Mouse (Mus musculus) midbrain, embryonic 14.5 days (tissue): ENCODE measurements around the gene Ubb. TPM values are rescaled to one million over a fixed set of nuclear protein-coding genes. Genes with fewer than 3 reads are reported as not detected.

Source experiments
- ATAC-seq: fragments of 200-750 bp; cut with Nextera tagmentation; 2 replicates; pipeline ENCODE4 v1.8.0; 2017; ENCODE audit warnings: moderate number of reproducible peaks, moderate library complexity; ENCODE audit not compliant: low FRiP score, low TSS enrichment
- DNase-seq: peaks from one replicate; pipeline ENCODE4 v3.0.0-alpha.2; 2015
- H3K27ac ChIP-seq: fragments of 300-500 bp; sonication (generic); replicated peaks from 2 replicates; pipeline ENCODE4 v1.5.1; 2014; ENCODE audit warnings: mild to moderate bottlenecking, low read depth, low read length, moderate library complexity
- H3K27me3 ChIP-seq: fragments of 300-500 bp; sonication (generic); 2 replicates; pipeline ENCODE4 v1.6.1; 2014; ENCODE audit warnings: low read length, control low read depth, mixed read lengths; ENCODE audit not compliant: control insufficient read depth, insufficient read depth
- H3K36me3 ChIP-seq: fragments of 300-500 bp; sonication (generic); 2 replicates; pipeline ENCODE4 v1.6.1; 2014; ENCODE audit warnings: low read length, control low read depth; ENCODE audit not compliant: control insufficient read depth, insufficient read depth
- H3K4me1 ChIP-seq: fragments of 300-500 bp; sonication (generic); 2 replicates; pipeline ENCODE4 v1.6.1; 2014; ENCODE audit warnings: mild to moderate bottlenecking, antibody characterized with exemption, low read length, control low read depth; ENCODE audit not compliant: control insufficient read depth, insufficient read depth
- H3K4me2 ChIP-seq: fragments of 300-500 bp; sonication (generic); 2 replicates; pipeline ENCODE4 v1.6.1; 2014; ENCODE audit warnings: mild to moderate bottlenecking, low read length, moderate library complexity
- H3K4me3 ChIP-seq: fragments of 300-500 bp; sonication (generic); replicated peaks from 2 replicates; pipeline ENCODE4 v1.5.1; 2014; ENCODE audit warnings: low read depth, low read length
- H3K9ac ChIP-seq: fragments of 300-500 bp; sonication (generic); replicated peaks from 2 replicates; pipeline ENCODE4 v1.6.1; 2014; ENCODE audit warnings: mild to moderate bottlenecking, low read length, moderate library complexity
- H3K9me3 ChIP-seq: fragments of 300-500 bp; sonication (generic); 2 replicates; pipeline ENCODE4 v1.6.1; 2016; ENCODE audit warnings: low read length, control low read depth, mixed read lengths; ENCODE audit not compliant: control insufficient read depth
- WGBS: fragments of 180-500 bp; shearing (Covaris S2); extraction: QIAGEN DNeasy Blood & Tissue Kit; methylation state at CpG from one replicate; pipeline ENCODE4 v1.1.7; 2014; 5-methylcytosine and 5-hydroxymethylcytosine counted together
- polyA plus RNA-seq: library from polyadenylated mRNA; unstranded; fragments of >200 nt; fragmentation: Nextera tagmentation; extraction: Ambion mirVana; gene quantifications from 2 replicates; pipeline ENCODE4 v1.2.1, GENCODE M21; 2014

The Ubb gene
- polyA plus RNA-seq, 1 experiment from 2014 or later = 4,878 TPM

- no peak for ATAC-seq
Observed at GRCm38 (mm10) chr11:62587034-62587433, 36.1 kb downstream of the Ubb start.

GRCm38 (mm10) chr11:62589391-62589790 lies 38.4 kb downstream of the Ubb start:
- ATAC-seq (no peak), DNase-seq (no peak)
- 75% methylated on average over 10 of the region's 10 CpGs for WGBS
- H3K36me3 ChIP-seq = peaks cover 23% of the 10 kb centered on the region
- H3K9me3 ChIP-seq = no peaks in the 10 kb centered on the region
- no peak overlapping the region for H3K4me2 ChIP-seq
- H3K9ac ChIP-seq = no peak overlapping the region
- no peak overlapping the region for H3K27ac ChIP-seq
- H3K27me3 ChIP-seq = no peaks in the 10 kb centered on the region
- no peaks in the 10 kb centered on the region for H3K4me1 ChIP-seq
- H3K4me3 ChIP-seq = no peak overlapping the region

More at GRCm38 (mm10) chr11:62587034-62587433, 36.1 kb downstream of the Ubb start:
- no peak overlapping the region for H3K4me3 ChIP-seq
- no peaks in the 10 kb centered on the region for H3K27me3 ChIP-seq
- H3K9me3 ChIP-seq = no peaks in the 10 kb centered on the region
- no peak overlapping the region for H3K4me2 ChIP-seq
- no peaks in the 10 kb centered on the region for H3K4me1 ChIP-seq
- H3K9ac ChIP-seq = no peak overlapping the region
- WGBS = 87% methylated on average over 5 of the region's 5 CpGs
- peaks cover 24% of the 10 kb centered on the region for H3K36me3 ChIP-seq
- no peak overlapping the region for H3K27ac ChIP-seq
- DNase-seq = no peak

GRCm38 (mm10) chr11:62591026-62591425 lies 40.1 kb downstream of the Ubb start:
- Histone ChIP-seq H3K4me2 (no peak overlapping the region), H3K9ac (no peak overlapping the region), H3K4me1 (no peaks in the 10 kb centered on the region), H3K4me3 (no peak overlapping the region), H3K27ac (no peak overlapping the region), H3K9me3 (no peaks in the 10 kb centered on the region), H3K36me3 (peaks cover 22% of the 10 kb centered on the region), H3K27me3 (no peaks in the 10 kb centered on the region)
- ATAC-seq (no peak), DNase-seq (no peak)
- 96% methylated on average over 2 of the region's 2 CpGs for WGBS

- peaks cover 19% of the 10 kb centered on the region for H3K36me3 ChIP-seq
- 88% methylated on average over 8 of the region's 8 CpGs for WGBS
- no peak overlapping the region for H3K4me2 ChIP-seq
- no peaks in the 10 kb centered on the region for H3K9me3 ChIP-seq
- no peak overlapping the region for H3K4me3 ChIP-seq
- H3K9ac ChIP-seq = no peak overlapping the region
- no peaks in the 10 kb centered on the region for H3K4me1 ChIP-seq
- H3K27ac ChIP-seq = no peak overlapping the region
- H3K27me3 ChIP-seq = no peaks in the 10 kb centered on the region
- no peak for ATAC-seq
- no peak for DNase-seq
Observed at GRCm38 (mm10) chr11:62591904-62592575, 41.1 kb downstream of the Ubb start.

GRCm38 (mm10) chr11:62598571-62598970 lies 47.6 kb downstream of the Ubb start:
- H3K4me2 ChIP-seq = no peak overlapping the region
- no peaks in the 10 kb centered on the region for H3K27me3 ChIP-seq
- no peak for ATAC-seq
- H3K4me3 ChIP-seq = no peak overlapping the region
- 86% methylated on average over 4 of the region's 4 CpGs for WGBS
- peaks cover 6% of the 10 kb centered on the region; the same call in 1 of the 2 replicates for H3K4me1 ChIP-seq
- peaks cover 8% of the 10 kb centered on the region; the same call in 1 of the 2 replicates for H3K36me3 ChIP-seq
- DNase-seq = no peak
- no peaks in the 10 kb centered on the region for H3K9me3 ChIP-seq
- H3K27ac ChIP-seq = no peak overlapping the region
- no peak overlapping the region for H3K9ac ChIP-seq

GRCm38 (mm10) chr11:62601732-62602618 lies 51.0 kb downstream of the Ubb start:
- 0 out of 2 replicates have a peak, but pooled peaks have one; percentile 6 for ATAC-seq
- H3K9ac ChIP-seq = peak overlapping the region; percentile 66

More at GRCm38 (mm10) chr11:62601732-62602618, 51.0 kb downstream of the Ubb start:
- 12% methylated on average over 17 of the region's 17 CpGs for WGBS
- Histone ChIP-seq H3K4me3 (peak overlapping the region; percentile 92), H3K9me3 (no peaks in the 10 kb centered on the region), H3K36me3 (peaks cover 34% of the 10 kb centered on the region), H3K27me3 (no peaks in the 10 kb centered on the region), H3K4me1 (peaks cover 35% of the 10 kb centered on the region), H3K4me2 (peak overlapping the region; percentile 95), H3K27ac (peak overlapping the region; percentile 93)
- DNase-seq = no peak

Other genes starting within 250 kb of the Ubb start
- gene Pigl, start 92.7 kb upstream of the Ubb start, polyA plus RNA-seq = 6.6 and 6.7 TPM in 2 replicates
- 170 and 211 TPM in 2 replicates for gene Ncor1, start 92.6 kb upstream of the Ubb start, polyA plus RNA-seq
- 72.2 and 89.3 TPM in 2 replicates for gene Cenpv, start 11.9 kb upstream of the Ubb start, polyA plus RNA-seq
- 26.4 and 28.0 TPM in 2 replicates for gene Trpv2, start 23.3 kb downstream of the Ubb start, polyA plus RNA-seq
- 11.1 and 13.1 TPM in 2 replicates for gene Lrrc75a, start 97.4 kb downstream of the Ubb start, polyA plus RNA-seq
- 21.6 TPM in 2 replicates for gene Mmgt2, start 97.5 kb downstream of the Ubb start, polyA plus RNA-seq
- gene Zfp287, start 180.7 kb downstream of the Ubb start, polyA plus RNA-seq = 18.9 and 25.2 TPM in 2 replicates
- not detected in 2 replicates for gene Gm10428, start 201.9 kb downstream of the Ubb start, polyA plus RNA-seq
- gene Zfp286, start 238.3 kb downstream of the Ubb start, polyA plus RNA-seq = 31.2 and 32.5 TPM in 2 replicates